Mouse (Mus musculus) forebrain, postnatal 0 days (tissue): ENCODE measurements around the gene Cacna2d2. TPM values are rescaled to one million over a fixed set of nuclear protein-coding genes. Genes with fewer than 3 reads are reported as not detected.

Experiments used
- ATAC-seq: fragments of 200-750 bp; cut with Nextera tagmentation; 2 replicates; pipeline ENCODE4 v1.8.0; 2017; ENCODE audit warnings: mild to moderate bottlenecking, moderate library complexity
- DNase-seq: peaks from one replicate; pipeline ENCODE4 v3.0.0-alpha.2; 2015
- H3K27ac ChIP-seq: fragments of 300-500 bp; sonication (generic); 2 replicates; pipeline ENCODE4 v1.5.1; 2014; ENCODE audit warnings: low read depth, mild to moderate bottlenecking, antibody characterized with exemption, low read length, moderate library complexity, mixed read lengths
- H3K27me3 ChIP-seq: fragments of 300-500 bp; sonication (generic); 2 replicates; pipeline ENCODE4 v1.6.1; 2014; ENCODE audit warnings: mild to moderate bottlenecking, low read length, mixed read lengths; ENCODE audit not compliant: insufficient read depth
- H3K36me3 ChIP-seq: fragments of 300-500 bp; sonication (generic); 2 replicates; pipeline ENCODE4 v1.6.1; 2014; ENCODE audit warnings: mild to moderate bottlenecking, moderate library complexity; ENCODE audit not compliant: insufficient read depth
- H3K4me1 ChIP-seq: fragments of 300-500 bp; sonication (generic); 2 replicates; pipeline ENCODE4 v1.6.1; 2014; ENCODE audit warnings: antibody characterized with exemption; ENCODE audit not compliant: insufficient read depth
- H3K4me2 ChIP-seq: fragments of 300-500 bp; sonication (generic); 2 replicates; pipeline ENCODE4 v1.6.1; 2014; ENCODE audit warnings: low read depth, mild to moderate bottlenecking, moderate library complexity
- H3K4me3 ChIP-seq: fragments of 300-500 bp; sonication (generic); 2 replicates; pipeline ENCODE4 v1.5.1; 2014; ENCODE audit warnings: low read depth, low read length, mixed read lengths
- H3K9ac ChIP-seq: fragments of 300-500 bp; sonication (generic); 2 replicates; pipeline ENCODE4 v1.6.1; 2014; ENCODE audit warnings: mild to moderate bottlenecking
- H3K9me3 ChIP-seq: fragments of 300-500 bp; sonication (generic); 2 replicates; pipeline ENCODE4 v1.6.1; 2016; ENCODE audit warnings: low read length
- CTCF ChIP-seq: sonication (generic); IDR thresholded peaks from 2 replicates; pipeline ENCODE4 v1.5.1; 2016; ENCODE audit warnings: antibody characterized with exemption, control low read depth, low read depth
- WGBS: fragments of 180-500 bp; shearing (Covaris S2); extraction: QIAGEN DNeasy Blood & Tissue Kit; methylation state at CpG from one replicate; pipeline ENCODE4 v1.1.7; 2014; 5-methylcytosine and 5-hydroxymethylcytosine counted together
- polyA plus RNA-seq: library from polyadenylated mRNA; unstranded; fragments of >200 nt; fragmentation: Nextera tagmentation; extraction: Ambion mirVana; gene quantifications from 2 replicates; pipeline ENCODE4 v1.2.1, GENCODE M21; 2015
- total RNA-seq: library from RNA; depleted of rRNA; stranded (reverse); fragments of >200 nt; gene quantifications from 2 replicates; pipeline ENCODE4 v1.2.3, GENCODE M21; 2014; rRNA removed

Cacna2d2 gene
- total and polyA plus RNA-seq, 2 experiments from 2014 or later = 5.0 to 49.5 TPM

GRCm38 (mm10) chr9:107576357-107577107 lies 177.1 kb downstream of the Cacna2d2 start, which contains the start of gene Hyal1:
Hyal1 (plus strand) TSS chr9:107576927.
- Histone ChIP-seq H3K9ac (no peak within 1 kb of the TSS), H3K4me3 (peak within 1 kb of the TSS; percentile 14; the same call in 1 of the 2 replicates)
- ATAC-seq = peak; percentile 61

GRCm38 (mm10) chr9:107577871-107578270 lies 178.5 kb downstream of the Cacna2d2 start:
- Histone ChIP-seq H3K9me3 (no peaks in the 10 kb centered on the region), H3K4me1 (peaks cover 6% of the 10 kb centered on the region; the same call in 1 of the 2 replicates), H3K27me3 (no peaks in the 10 kb centered on the region), H3K36me3 (peaks cover 19% of the 10 kb centered on the region), H3K9ac (no peak overlapping the region), H3K27ac (no peak overlapping the region), H3K4me3 (no peak overlapping the region), H3K4me2 (no peak overlapping the region)
- no peak for TF ChIP-seq CTCF
- 90% methylated on average over 10 of the region's 10 CpGs for WGBS
- ATAC-seq = no peak
- no peak for DNase-seq

More at GRCm38 (mm10) chr9:107576357-107577107, 177.1 kb downstream of the Cacna2d2 start, which contains the start of gene Hyal1:
- no peak for TF ChIP-seq CTCF
- H3K27me3 ChIP-seq = no peaks in the 10 kb centered on the region
- H3K9me3 ChIP-seq = no peaks in the 10 kb centered on the region
- 27% methylated on average over 16 of the region's 16 CpGs for WGBS
- H3K4me2 ChIP-seq = peak within 1 kb of the TSS; percentile 27
- peaks cover 6% of the 10 kb centered on the region; the same call in 1 of the 2 replicates for H3K4me1 ChIP-seq
- peak within 1 kb of the TSS; percentile 30; the same call in 1 of the 2 replicates for H3K27ac ChIP-seq
- DNase-seq = peak; percentile 54
- H3K36me3 ChIP-seq = peaks cover 28% of the 10 kb centered on the region

GRCm38 (mm10) chr9:107578587-107578986 lies 179.2 kb downstream of the Cacna2d2 start, which contains the start of gene Naa80:
Naa80 (plus strand) TSS chr9:107578887.
- ATAC-seq (no peak), DNase-seq (no peak)
- H3K4me3 ChIP-seq = no peak within 1 kb of the TSS
- no peak for TF ChIP-seq CTCF
- peak within 1 kb of the TSS; percentile 35; the same call in 1 of the 2 replicates for H3K27ac ChIP-seq
- 0 out of 2 replicates have a peak within 1 kb of the TSS, but pooled peaks have one; percentile 83 for H3K4me2 ChIP-seq
- peaks cover 6% of the 10 kb centered on the region; the same call in 1 of the 2 replicates for H3K4me1 ChIP-seq
- no peaks in the 10 kb centered on the region for H3K27me3 ChIP-seq
- WGBS = 79% methylated on average over 3 of the region's 3 CpGs
- peaks cover 14% of the 10 kb centered on the region for H3K36me3 ChIP-seq
- H3K9me3 ChIP-seq = no peaks in the 10 kb centered on the region
- H3K9ac ChIP-seq = 0 out of 2 replicates have a peak within 1 kb of the TSS, but pooled peaks have one; percentile 14

Other genes starting within 250 kb of the Cacna2d2 start
- gene Dock3, start 167.7 kb upstream of the Cacna2d2 start, total RNA-seq = 53.7 and 57.0 TPM in 2 replicates
- 13.8 and 21.3 TPM in 2 replicates for gene Dock3, start 167.7 kb upstream of the Cacna2d2 start, polyA plus RNA-seq
- 1.5 and 1.6 TPM in 2 replicates for gene Mapkapk3, start 109.7 kb upstream of the Cacna2d2 start, total RNA-seq
- gene Mapkapk3, start 109.7 kb upstream of the Cacna2d2 start, polyA plus RNA-seq = 1.2 and 1.5 TPM in 2 replicates
- gene Cish, start 103.6 kb upstream of the Cacna2d2 start, total RNA-seq = 2.7 and 4.0 TPM in 2 replicates
- gene Cish, start 103.6 kb upstream of the Cacna2d2 start, polyA plus RNA-seq = 11.2 and 12.2 TPM in 2 replicates
- gene Hemk1, start 61.3 kb upstream of the Cacna2d2 start, total RNA-seq = 14.1 and 14.2 TPM in 2 replicates
- 12.9 and 13.4 TPM in 2 replicates for gene Hemk1, start 61.3 kb upstream of the Cacna2d2 start, polyA plus RNA-seq
- 5.2 and 7.2 TPM in 2 replicates for gene 6430571L13Rik, start 59.0 kb upstream of the Cacna2d2 start, total RNA-seq
- 3.7 and 6.0 TPM in 2 replicates for gene 6430571L13Rik, start 59.0 kb upstream of the Cacna2d2 start, polyA plus RNA-seq
- 44.3 and 51.4 TPM in 2 replicates for gene Tmem115, start 134.3 kb downstream of the Cacna2d2 start, total RNA-seq
- gene Tmem115, start 134.3 kb downstream of the Cacna2d2 start, polyA plus RNA-seq = 49.7 and 50.4 TPM in 2 replicates
- 36.0 and 42.7 TPM in 2 replicates for gene Cyb561d2, start 142.6 kb downstream of the Cacna2d2 start, total RNA-seq
- 47.0 and 48.3 TPM in 2 replicates for gene Cyb561d2, start 142.6 kb downstream of the Cacna2d2 start, polyA plus RNA-seq
- 59.9 and 73.3 TPM in 2 replicates for gene Nprl2, start 142.6 kb downstream of the Cacna2d2 start, total RNA-seq
- 65.9 and 70.4 TPM in 2 replicates for gene Nprl2, start 142.6 kb downstream of the Cacna2d2 start, polyA plus RNA-seq
- gene Zmynd10, start 147.7 kb downstream of the Cacna2d2 start, total RNA-seq = 6.4 and 11.6 TPM in 2 replicates
- 5.9 and 7.0 TPM in 2 replicates for gene Zmynd10, start 147.7 kb downstream of the Cacna2d2 start, polyA plus RNA-seq
- gene Rassf1, start 151.9 kb downstream of the Cacna2d2 start, total RNA-seq = 21.7 and 25.2 TPM in 2 replicates
- gene Rassf1, start 151.9 kb downstream of the Cacna2d2 start, polyA plus RNA-seq = 26.6 and 33.3 TPM in 2 replicates
- gene Tusc2, start 163.6 kb downstream of the Cacna2d2 start, total RNA-seq = 109 and 118 TPM in 2 replicates
- gene Tusc2, start 163.6 kb downstream of the Cacna2d2 start, polyA plus RNA-seq = 128 and 129 TPM in 2 replicates
- 48.5 and 51.5 TPM in 2 replicates for gene Hyal2, start 168.3 kb downstream of the Cacna2d2 start, total RNA-seq
- 42.2 and 43.1 TPM in 2 replicates for gene Hyal2, start 168.3 kb downstream of the Cacna2d2 start, polyA plus RNA-seq
- 3.5 and 3.9 TPM in 2 replicates for gene Hyal1, start 177.3 kb downstream of the Cacna2d2 start, total RNA-seq
- gene Hyal1, start 177.3 kb downstream of the Cacna2d2 start, polyA plus RNA-seq = 1.9 and 2.0 TPM in 2 replicates
- gene Naa80, start 179.3 kb downstream of the Cacna2d2 start, total RNA-seq = 15.8 and 27.0 TPM in 2 replicates
- gene Naa80, start 179.3 kb downstream of the Cacna2d2 start, polyA plus RNA-seq = 18.8 and 21.3 TPM in 2 replicates
- gene Hyal3, start 181.2 kb downstream of the Cacna2d2 start, total RNA-seq = 1.00 and 2.9 TPM in 2 replicates
- gene Hyal3, start 181.2 kb downstream of the Cacna2d2 start, polyA plus RNA-seq = 1.3 and 1.5 TPM in 2 replicates
- gene Ifrd2, start 188.0 kb downstream of the Cacna2d2 start, total RNA-seq = 11.7 and 13.8 TPM in 2 replicates
- gene Ifrd2, start 188.0 kb downstream of the Cacna2d2 start, polyA plus RNA-seq = 6.2 and 7.4 TPM in 2 replicates
- 6.5 and 6.6 TPM in 2 replicates for gene Sema3b, start 209.6 kb downstream of the Cacna2d2 start, total RNA-seq
- 3.9 and 4.4 TPM in 2 replicates for gene Sema3b, start 209.6 kb downstream of the Cacna2d2 start, polyA plus RNA-seq
- 200 and 223 TPM in 2 replicates for gene Gnai2, start 235.8 kb downstream of the Cacna2d2 start, total RNA-seq
- 267 and 287 TPM in 2 replicates for gene Gnai2, start 235.8 kb downstream of the Cacna2d2 start, polyA plus RNA-seq